Mouse (Mus musculus) kidney, postnatal 36 days (tissue): ENCODE data around the gene Atp13a4.

Experiments used
- DNase-seq, 2 experiments: peaks; one replicate each; pipeline ENCODE4 v3.0.0; 2021 to 2022; ENCODE audit warnings: mixed read lengths in 2 of 2

Gene Atp13a4

GRCm38 (mm10) chr16:29544829-29545228, at the start of gene Atp13a4:
Gene Atp13a4 (minus strand): TSS chr16:29544864.
- no peak for DNase-seq

DNA sequence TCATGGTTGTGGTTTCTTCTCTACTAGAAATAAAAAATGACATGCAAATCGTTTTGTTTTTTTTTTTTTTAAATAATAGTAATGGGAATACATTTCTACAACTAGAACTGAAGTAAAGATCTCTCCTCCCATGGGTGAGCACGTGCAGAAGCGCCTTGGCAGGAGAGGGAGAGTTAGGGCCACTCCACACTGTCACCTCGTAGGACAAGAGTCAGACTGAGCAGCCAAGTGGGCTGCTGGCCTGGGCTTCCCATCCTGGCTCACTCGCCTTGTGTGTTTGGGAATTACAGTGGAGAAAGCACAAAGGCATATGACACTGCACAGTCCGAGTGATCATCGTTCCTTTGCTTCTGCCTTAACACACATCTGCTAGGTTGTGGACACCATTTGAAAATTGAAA, 47.5 kb upstream of the Atp13a4 start:
- DNase-seq, result no peak

DNA sequence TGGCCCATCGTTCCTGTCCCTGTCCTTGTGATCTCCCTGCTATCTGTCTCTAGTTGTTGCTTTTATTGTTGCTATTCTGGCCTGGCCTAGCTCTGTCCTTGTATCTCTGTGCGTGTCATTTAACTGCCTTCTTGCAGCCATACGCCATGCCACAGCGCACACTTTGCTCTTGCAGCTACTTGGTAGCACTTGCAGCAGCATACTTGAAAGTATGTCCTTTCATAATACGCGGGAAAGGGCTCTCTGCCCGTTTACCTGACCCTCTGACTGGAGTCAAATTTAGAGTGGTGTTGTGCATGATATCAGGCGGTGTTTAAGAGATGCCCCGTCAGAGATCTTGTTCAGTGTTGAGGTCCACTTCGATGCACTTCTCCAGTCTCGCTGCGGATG, 35.1 kb upstream of the Atp13a4 start:
- DNase-seq, result peak in 1 of 2 experiments; percentile 4

GRCm38 (mm10) chr16:29579167-29579786, 34.6 kb upstream of the Atp13a4 start, which contains the start of gene Opa1:
Gene Opa1 (plus strand): TSS chr16:29579334.
- peak; percentile 94 to 95 for DNase-seq

GRCm38 (mm10) chr16:29575620-29576019, 31.0 kb upstream of the Atp13a4 start:
- peak; percentile 14 to 36 for DNase-seq

DNA sequence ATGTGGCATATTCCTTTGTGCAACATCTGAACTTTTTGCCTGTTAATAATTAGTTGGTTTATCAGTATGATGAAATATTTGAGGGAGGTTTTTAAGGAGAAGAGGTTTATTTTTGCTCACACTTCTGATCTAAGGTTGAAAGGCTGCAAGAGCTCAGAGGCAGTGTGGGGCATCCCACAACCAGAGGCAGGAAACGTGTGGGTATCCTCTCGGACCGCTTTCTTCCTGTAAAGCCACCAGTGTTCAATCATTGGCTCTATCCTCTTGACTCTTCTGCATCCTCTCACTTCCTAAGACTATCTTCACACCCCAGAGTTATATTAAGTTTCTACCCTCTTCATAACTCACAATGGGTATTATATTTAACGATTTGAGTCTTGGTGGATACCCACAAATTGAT, 29.3 kb upstream of the Atp13a4 start:
- DNase-seq, result no peak

GRCm38 (mm10) chr16:29560869-29561268, 16.2 kb upstream of the Atp13a4 start:
- peak; percentile 33 to 61 for DNase-seq

DNA sequence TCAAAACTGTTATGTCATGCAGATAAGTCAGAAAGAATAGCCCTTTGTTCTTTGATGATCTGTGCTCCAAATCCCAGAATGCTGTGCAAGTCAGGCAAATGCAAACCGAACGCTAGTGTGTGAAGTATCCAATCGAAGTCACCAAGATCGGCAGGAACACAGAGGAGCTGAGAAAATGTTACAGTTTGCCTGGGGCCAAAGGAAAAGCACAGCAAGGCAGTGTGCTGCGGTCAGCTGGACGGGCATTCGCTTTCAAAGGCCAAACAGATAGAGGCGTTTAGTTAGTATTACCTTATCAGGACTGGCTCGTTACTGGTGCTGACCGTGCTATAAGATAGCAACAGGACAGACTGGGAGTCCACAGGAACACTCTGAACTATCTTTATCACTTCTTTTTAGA, 15.8 kb upstream of the Atp13a4 start:
- DNase-seq, result no peak

DNA sequence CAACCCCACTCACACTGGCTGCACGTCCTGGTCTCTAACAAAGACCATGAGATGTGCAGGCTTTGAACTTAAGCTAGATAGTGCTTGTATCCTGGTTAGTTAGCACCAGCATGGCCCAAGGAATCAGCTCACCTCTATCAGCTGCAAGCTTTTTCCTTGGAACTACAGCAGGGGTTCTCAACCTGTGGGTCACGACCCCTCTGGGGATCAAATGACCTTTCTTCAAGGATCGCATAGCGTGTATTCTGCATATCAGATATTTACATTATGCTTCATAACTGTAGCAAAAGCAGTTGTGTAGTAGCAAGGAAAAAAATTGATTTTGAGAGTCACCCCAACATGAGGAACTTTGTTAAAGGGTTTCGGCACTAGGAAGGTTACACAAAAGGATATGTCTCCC, 15.0 kb upstream of the Atp13a4 start:
- no peak for DNase-seq

GRCm38 (mm10) chr16:29541261-29541683, 3.4 kb downstream of the Atp13a4 start:
- DNase-seq, result peak; percentile 75 to 79

- DNase-seq, result no peak
Measured at GRCm38 (mm10) chr16:29539906-29540305, 4.8 kb downstream of the Atp13a4 start.

DNA sequence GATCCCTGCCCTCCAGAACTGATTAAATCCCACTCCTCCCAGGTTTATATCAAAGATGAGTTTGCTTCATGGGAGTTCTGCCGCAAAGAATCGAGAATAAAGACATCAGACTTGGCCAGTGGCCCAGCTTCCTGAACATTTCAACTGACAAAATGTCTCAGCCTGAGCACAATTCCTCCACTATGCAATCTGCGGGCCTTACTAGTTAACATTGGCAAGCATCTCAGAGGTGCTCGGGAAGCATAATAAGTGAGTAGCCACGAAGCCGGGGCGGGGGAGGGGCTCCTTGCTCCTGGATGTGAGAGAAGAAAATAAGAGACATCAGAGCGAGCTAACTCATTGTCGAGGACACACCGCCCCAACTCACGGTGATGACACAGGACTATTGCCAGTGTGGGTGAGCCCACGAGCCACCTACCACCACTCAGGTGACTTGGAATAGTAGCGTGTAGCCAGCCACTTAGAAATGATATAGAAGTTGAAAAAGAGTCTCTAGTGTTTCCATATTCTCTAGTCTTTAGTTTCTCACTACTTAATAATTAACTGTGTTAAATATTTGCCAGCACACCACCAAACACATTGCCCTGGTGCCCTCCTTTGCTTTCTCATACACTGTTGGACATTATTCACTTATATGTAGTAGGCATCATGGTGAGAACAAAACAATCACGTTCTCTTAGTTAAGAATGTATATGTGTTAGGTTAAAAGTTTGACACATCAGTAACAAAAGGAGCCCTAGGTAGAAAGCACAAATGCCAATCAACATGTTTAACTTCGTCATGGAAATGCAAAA, 8.1 kb downstream of the Atp13a4 start:
- peak; percentile 63 to 71 for DNase-seq

- DNase-seq, result no peak
Measured at GRCm38 (mm10) chr16:29535866-29536265, 8.8 kb downstream of the Atp13a4 start.

DNA sequence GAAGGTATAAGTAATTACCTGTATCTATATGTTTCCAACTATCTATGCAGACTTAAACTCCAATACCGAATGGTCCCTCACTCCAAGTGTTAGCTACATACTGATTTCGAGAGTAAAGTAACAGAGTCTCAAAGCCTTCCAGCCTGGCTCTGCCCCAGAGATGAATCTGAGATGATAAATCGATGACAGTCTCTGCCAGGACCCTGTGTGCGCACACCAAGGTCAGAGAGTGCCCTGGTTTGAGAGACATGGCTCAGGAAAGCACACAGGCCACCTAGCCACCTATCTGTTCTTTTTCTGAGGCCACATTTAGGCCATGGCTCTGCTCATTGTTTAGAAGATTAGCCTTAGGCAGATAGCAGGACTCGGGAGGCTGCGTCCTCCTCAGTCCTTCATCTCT, 11.0 kb downstream of the Atp13a4 start:
- no peak for DNase-seq

DNA sequence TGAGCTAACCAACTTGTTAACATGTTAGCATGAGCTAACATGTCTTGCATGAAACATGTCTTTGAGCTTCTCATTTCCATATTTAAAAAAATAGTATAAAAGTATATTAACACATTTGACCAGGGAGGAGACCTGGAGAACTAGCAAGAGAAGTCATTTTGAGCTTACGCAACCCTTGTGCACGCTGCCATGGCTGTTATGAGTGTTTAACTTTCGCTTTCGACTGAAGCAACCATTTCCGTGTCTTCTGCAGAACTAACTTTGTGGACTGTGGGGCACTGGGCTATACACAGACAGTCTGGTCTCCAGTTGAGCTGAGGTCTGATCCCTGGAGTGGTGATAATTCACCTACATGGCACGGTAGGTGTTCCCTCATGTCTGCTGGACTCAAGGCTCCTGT, 17.6 kb downstream of the Atp13a4 start:
- DNase-seq, result no peak

DNA sequence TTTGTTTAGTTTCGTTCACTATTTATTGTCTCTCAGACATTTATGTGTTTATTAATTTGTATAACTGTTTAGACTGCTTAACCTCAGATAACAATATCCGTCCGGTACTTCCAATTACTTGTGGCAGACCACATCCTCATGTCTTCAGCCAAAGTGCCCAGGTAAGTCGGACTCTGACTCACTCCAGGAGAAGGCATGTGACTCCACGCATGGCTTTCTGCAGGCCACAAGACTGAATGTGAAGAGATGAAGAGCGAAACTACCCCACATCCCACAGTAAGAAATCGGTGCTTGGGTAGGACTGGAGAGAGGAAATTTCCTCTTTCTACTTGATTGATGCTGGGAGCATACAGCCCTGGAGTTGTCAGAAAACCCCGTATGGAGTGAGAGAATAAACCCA, 18.1 kb downstream of the Atp13a4 start:
- no peak for DNase-seq

- DNase-seq, result no peak
Measured at GRCm38 (mm10) chr16:29512495-29512894, 32.2 kb downstream of the Atp13a4 start.

DNA sequence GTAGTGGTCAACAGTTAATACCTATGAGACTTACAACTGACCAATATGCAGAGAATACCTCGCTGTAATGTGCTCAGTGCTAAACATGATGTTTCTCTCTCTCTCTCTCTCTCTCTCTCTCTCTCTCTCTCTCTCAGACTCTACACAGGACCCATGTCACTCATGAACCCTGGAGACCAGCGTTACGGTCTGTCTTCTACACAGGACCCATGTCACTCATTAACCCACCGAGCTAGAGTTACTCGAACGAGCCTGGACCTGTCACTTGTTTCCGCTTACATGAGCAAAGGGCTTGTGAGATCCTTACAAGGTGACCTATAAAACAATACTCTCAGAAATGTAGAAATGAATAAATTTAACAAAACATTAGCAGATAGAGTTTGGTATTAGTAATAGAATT, 33.9 kb downstream of the Atp13a4 start:
- DNase-seq, result peak; percentile 39 to 63

GRCm38 (mm10) chr16:29509881-29510280, 34.8 kb downstream of the Atp13a4 start:
- no peak for DNase-seq

GRCm38 (mm10) chr16:29504671-29505070, 40.0 kb downstream of the Atp13a4 start:
- DNase-seq, result no peak

DNA sequence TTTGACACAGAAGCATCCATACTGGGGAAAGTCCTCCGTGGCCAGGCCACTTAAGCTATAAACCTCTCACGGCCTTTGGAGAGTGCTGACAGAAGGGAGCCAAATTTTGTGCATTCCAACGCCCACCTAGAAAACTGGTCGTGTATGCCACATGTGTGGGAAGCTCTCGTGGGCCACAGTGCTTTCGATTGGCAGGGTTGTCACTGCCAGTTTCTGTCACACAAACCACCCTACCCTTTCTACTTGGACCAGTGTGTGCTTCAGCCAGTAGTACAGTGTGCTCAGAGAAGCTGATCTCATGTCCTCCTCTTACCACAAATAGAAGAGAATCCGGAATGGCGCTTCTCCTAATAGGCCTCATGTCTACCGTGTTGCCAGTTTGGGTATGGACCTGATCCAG, 40.5 kb downstream of the Atp13a4 start:
- DNase-seq, result no peak

DNA sequence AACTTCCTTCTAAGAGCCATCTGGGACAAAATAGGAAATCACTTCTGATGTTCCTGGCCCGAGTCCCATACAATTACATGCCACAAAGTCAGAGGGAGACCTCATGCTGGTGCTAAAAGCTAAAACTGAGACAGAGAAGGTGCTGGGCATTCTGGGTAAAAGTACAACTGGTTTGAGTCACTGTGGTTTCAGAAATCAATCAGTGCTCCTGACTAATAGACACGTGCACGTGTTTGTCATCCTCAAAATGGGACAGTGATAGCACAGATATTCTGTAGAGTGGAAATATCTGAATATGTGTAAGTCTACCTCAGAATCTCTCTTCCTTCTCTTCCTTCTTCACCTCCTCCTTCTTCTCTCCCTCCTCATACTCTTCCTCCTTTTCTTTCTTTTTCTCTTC, 53.6 kb downstream of the Atp13a4 start:
- DNase-seq, result no peak

DNA sequence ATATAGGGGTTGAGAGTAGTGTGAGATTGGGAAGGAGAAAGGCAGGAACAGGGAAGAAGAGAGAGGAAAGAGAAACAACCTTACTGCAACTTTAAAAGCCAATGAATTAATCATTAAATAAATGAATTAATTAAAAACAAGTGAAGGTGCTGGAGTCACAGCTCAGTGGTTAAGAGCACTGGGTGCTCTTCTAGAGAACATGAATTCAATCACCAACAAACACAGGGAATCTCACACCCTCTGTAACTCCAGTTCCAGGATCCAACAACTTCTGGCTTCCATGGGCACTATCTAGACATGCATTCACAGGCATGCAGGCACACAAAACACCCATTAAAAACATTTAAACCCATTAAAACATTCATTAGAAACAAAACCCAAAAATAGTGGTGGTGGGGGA, 63.2 kb downstream of the Atp13a4 start:
- no peak for DNase-seq

DNA sequence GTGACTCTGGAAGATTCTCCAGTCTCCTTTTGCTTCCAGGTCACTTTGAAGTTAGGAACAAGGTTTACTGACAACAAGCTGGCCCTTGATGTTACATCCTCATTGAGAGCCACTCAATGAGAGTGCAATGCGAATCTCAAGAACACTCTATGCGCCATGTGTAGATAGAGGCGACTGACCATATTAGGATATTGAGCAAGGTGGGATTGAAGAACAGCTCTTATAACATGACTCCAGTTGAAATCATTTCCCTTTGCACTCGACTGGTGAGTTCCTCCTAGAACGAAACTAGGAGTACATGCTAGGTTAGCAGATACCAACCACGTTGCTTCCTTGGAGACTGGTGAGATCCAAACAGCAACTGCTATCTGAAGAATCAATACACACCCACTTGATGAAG, 64.3 kb downstream of the Atp13a4 start:
- no peak for DNase-seq
